Mouse (Mus musculus): Measurements from ENCODE around the gene Pisd. TPM values are rescaled to one million over a fixed set of nuclear protein-coding genes. Genes with fewer than 3 reads are reported as not detected.
"Not testable (repeated sequence)": the region's sequence is repeated elsewhere in the genome, so short reads cannot be mapped to it uniquely, and the experiment has no call there.

Pisd gene
- polyA plus RNA-seq, 1 experiment from 2014 or later = 77.6 TPM

DNA sequence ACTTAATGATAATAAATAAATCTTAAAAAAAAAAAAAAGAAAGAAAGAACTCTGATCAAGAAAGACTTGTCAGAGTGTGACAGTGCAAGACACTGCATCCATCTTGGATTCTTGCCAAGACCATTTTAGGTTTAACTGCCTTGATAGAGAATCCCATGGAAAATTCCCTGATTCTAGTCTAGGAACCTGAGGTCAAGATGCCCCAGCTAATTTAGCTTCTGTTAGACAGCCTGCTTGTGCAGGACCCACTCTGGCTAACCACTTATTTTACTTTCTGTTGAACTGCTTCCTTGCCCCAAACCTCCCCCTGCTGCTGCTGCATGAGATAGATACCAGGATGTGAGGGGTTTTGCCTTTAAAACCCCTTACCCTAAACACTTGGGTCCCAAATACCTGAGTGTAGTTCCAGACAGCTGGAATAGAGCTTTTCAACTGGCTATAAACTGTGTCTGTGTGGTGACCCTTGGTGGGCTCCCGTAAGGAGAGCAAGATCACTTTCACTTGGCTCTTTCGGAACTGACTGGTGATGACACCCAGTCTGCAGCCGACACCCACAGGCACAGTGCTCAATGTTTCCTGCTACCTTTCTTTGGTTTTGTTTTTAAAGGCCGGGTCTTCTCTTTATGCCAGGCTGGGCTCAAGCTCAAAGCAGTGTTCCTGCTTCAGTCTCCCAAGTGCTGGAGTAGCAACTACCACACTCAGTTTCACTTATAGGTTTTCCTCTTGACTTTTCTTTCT, 17.6 kb downstream of the Pisd start:
- H3K9me3 ChIP-seq = no peaks in the 10 kb centered on the region
- no peaks in the 10 kb centered on the region for H3K27me3 ChIP-seq
- H3K27ac ChIP-seq (replicated peaks) = no peak overlapping the region
- H3K36me3 ChIP-seq = peaks cover 39% of the 10 kb centered on the region
- ATAC-seq (ENCODE audit: low FRiP score, low read depth) = no peak
- H3K4me3 ChIP-seq = no peak overlapping the region
- no peak overlapping the region for H3K9ac ChIP-seq (replicated peaks)
- 94% methylated on average over 4 of the region's 4 CpGs for WGBS
- H3K4me2 ChIP-seq (replicated peaks) = no peak overlapping the region
- no peaks in the 10 kb centered on the region for H3K4me1 ChIP-seq

DNA sequence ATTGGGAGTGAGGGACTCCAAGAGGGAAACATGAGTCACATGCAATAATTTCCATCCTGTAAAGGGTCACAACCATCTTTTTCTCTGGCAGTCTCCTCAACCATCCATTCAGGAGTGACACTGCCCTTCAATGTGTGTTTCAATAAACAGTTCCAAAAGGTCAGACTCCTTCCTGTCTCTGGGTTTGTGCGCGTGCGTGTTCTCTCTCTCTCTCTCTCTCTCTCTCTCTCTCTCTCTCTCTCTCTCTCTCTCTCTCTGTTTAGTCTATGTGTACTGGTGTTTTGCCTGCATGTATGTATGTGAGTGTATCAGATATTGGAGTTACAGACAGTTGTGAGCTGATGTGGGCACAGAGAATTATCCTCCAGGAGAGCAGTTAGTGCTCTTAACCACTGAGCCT, 18.4 kb downstream of the Pisd start:
- no peak overlapping the region for H3K27ac ChIP-seq (replicated peaks)
- peaks cover 40% of the 10 kb centered on the region for H3K36me3 ChIP-seq
- no peak overlapping the region for H3K4me2 ChIP-seq (replicated peaks)
- ATAC-seq (ENCODE audit: low FRiP score, low read depth) = no peak
- H3K4me1 ChIP-seq = no peaks in the 10 kb centered on the region
- H3K9me3 ChIP-seq = no peaks in the 10 kb centered on the region
- H3K4me3 ChIP-seq = no peak overlapping the region
- H3K27me3 ChIP-seq = no peaks in the 10 kb centered on the region
- H3K9ac ChIP-seq (replicated peaks) = no peak overlapping the region
- 84% methylated on average over 3 of the region's 3 CpGs for WGBS

GRCm38 (mm10) chr5:32761566-32762140, 23.8 kb downstream of the Pisd start:
- Histone ChIP-seq H3K27ac (replicated peaks) (no peak overlapping the region), H3K4me3 (no peak overlapping the region), H3K9me3 (no peaks in the 10 kb centered on the region), H3K9ac (replicated peaks) (no peak overlapping the region), H3K27me3 (no peaks in the 10 kb centered on the region), H3K36me3 (peaks cover 33% of the 10 kb centered on the region), H3K4me2 (replicated peaks) (no peak overlapping the region), H3K4me1 (no peaks in the 10 kb centered on the region)
- ATAC-seq (ENCODE audit: low FRiP score, low read depth) = no peak
- 97% methylated on average over 5 of the region's 5 CpGs for WGBS

GRCm38 (mm10) chr5:32760787-32761186, 24.7 kb downstream of the Pisd start:
- H3K4me3 ChIP-seq = no peak overlapping the region
- H3K9ac ChIP-seq (replicated peaks) = no peak overlapping the region
- no peaks in the 10 kb centered on the region for H3K9me3 ChIP-seq
- H3K4me1 ChIP-seq = no peaks in the 10 kb centered on the region
- H3K27me3 ChIP-seq = no peaks in the 10 kb centered on the region
- peaks cover 33% of the 10 kb centered on the region for H3K36me3 ChIP-seq
- 94% methylated on average over 3 of the region's 3 CpGs for WGBS
- no peak overlapping the region for H3K27ac ChIP-seq (replicated peaks)
- H3K4me2 ChIP-seq (replicated peaks) = no peak overlapping the region
- no peak for ATAC-seq (ENCODE audit: low FRiP score, low read depth)

DNA sequence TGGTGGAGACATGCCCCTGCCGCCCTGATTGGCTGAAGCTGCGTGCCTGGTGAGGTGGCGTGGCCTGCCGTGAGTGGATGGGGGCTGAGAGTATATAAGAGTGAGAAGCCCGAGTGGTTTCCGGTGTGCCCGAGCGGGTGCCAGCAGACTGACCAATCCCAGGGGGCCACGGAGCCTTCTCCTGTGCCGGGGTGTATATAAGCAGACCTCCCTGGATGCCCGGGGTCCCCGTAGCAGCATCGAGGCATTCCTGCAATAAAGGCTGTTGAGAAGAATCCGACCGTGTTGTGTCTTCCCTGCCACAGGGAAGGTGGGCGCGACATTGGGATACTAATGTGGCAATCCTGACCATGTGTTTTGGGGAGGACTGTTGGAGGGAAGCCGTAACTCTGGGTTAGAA, 25.1 kb downstream of the Pisd start:
- peaks cover 33% of the 10 kb centered on the region for H3K36me3 ChIP-seq
- not testable (repeated sequence) for H3K9ac ChIP-seq (replicated peaks); H3K27ac ChIP-seq (replicated peaks); ATAC-seq (ENCODE audit: low FRiP score, low read depth); H3K27me3 ChIP-seq; H3K9me3 ChIP-seq; H3K4me3 ChIP-seq; H3K4me2 ChIP-seq (replicated peaks); H3K4me1 ChIP-seq
- 94% methylated on average over 18 of the region's 18 CpGs for WGBS

DNA sequence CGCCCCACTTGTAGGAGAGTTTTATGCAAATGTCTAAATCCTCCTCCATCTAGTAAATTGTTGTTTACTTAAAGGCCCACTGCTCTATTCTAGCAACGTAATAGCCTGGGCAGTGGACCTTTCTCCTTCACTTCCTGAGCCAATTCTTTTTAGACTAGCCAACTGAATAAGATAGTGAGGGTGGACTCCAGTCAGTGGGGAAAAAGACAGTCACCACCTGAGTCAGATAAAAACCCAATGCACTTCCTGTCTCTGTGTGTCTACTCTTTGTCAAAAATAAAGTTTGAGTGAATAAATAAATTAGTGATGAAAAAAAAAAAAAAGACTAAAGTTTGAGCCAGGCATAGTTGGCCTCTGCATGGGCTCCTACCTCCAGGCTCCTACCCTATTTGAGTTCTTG, 25.8 kb downstream of the Pisd start:
- Histone ChIP-seq H3K27ac (replicated peaks) (no peak overlapping the region), H3K4me1 (no peaks in the 10 kb centered on the region), H3K4me2 (replicated peaks) (no peak overlapping the region), H3K9me3 (no peaks in the 10 kb centered on the region), H3K9ac (replicated peaks) (no peak overlapping the region), H3K36me3 (peaks cover 31% of the 10 kb centered on the region), H3K27me3 (no peaks in the 10 kb centered on the region), H3K4me3 (no peak overlapping the region)
- no peak for ATAC-seq (ENCODE audit: low FRiP score, low read depth)
- 74% methylated on average over 2 of the region's 2 CpGs for WGBS

DNA sequence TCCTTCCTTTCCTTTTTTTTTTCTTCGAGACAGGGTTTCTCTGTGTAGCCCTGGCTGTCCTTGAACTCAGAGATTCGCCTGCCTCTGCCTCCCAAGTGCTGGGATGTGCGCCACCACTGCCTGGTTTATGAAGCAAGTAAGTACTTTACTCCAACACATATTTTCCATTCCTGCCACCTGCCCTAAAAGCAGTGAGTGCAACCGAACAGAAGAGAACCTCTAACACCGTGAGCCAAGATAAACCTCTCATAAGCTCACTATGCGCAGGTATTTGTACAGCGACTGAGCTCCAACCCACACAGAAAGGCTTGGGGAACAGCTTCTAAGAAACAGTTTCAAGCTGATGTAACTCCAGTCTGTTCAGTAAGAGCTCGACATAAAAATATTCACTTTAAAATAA, 29.3 kb downstream of the Pisd start:
- H3K4me3 ChIP-seq = no peak overlapping the region
- H3K9ac ChIP-seq (replicated peaks) = no peak overlapping the region
- H3K27ac ChIP-seq (replicated peaks) = no peak overlapping the region
- H3K36me3 ChIP-seq = no peaks in the 10 kb centered on the region
- H3K4me2 ChIP-seq (replicated peaks) = no peak overlapping the region
- H3K27me3 ChIP-seq = no peaks in the 10 kb centered on the region
- no peak for ATAC-seq (ENCODE audit: low FRiP score, low read depth)
- no peaks in the 10 kb centered on the region for H3K9me3 ChIP-seq
- WGBS = 95% methylated on average over 8 of the region's 8 CpGs
- H3K4me1 ChIP-seq = peaks cover 10% of the 10 kb centered on the region

- ATAC-seq (ENCODE audit: low FRiP score, low read depth) = no peak
- no peak overlapping the region for H3K27ac ChIP-seq (replicated peaks)
- no peak overlapping the region for H3K4me2 ChIP-seq (replicated peaks)
Observed at GRCm38 (mm10) chr5:32751736-32752135, 33.7 kb downstream of the Pisd start.

DNA sequence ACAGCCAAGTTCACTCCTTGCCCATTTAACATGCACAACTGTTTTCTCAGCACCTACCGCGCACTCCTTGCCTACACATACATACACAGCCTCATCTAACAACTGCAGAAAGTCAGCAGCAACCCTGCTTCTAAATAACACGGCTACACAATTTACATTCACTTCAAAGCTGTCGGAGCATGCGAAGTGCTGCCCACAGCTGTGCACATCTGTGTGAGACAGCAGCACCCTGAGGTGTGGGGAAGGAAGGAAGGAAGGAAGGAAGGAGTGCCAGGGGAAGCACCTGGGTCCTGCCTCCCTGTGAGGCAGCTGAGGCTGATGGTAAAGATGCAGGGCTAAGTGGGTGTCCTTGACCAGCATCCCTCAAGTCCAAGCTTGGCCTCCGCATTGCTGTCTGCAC, 36.5 kb downstream of the Pisd start:
- Histone ChIP-seq H3K9ac (replicated peaks) (no peak overlapping the region), H3K27me3 (no peaks in the 10 kb centered on the region), H3K27ac (replicated peaks) (no peak overlapping the region), H3K36me3 (no peaks in the 10 kb centered on the region), H3K4me3 (no peak overlapping the region), H3K4me1 (peaks cover 24% of the 10 kb centered on the region), H3K9me3 (no peaks in the 10 kb centered on the region), H3K4me2 (replicated peaks) (no peak overlapping the region)
- whole genome bisulfite sequencing = 95% methylated on average over 6 of the region's 6 CpGs
- no peak for ATAC-seq (ENCODE audit: low FRiP score, low read depth)

More at GRCm38 (mm10) chr5:32751736-32752135, 33.7 kb downstream of the Pisd start:
- Histone ChIP-seq H3K4me3 (no peak overlapping the region), H3K4me1 (peaks cover 14% of the 10 kb centered on the region), H3K9me3 (no peaks in the 10 kb centered on the region), H3K9ac (replicated peaks) (no peak overlapping the region), H3K36me3 (no peaks in the 10 kb centered on the region), H3K27me3 (no peaks in the 10 kb centered on the region)
- 61% methylated on average over 2 of the region's 2 CpGs for WGBS

- Histone ChIP-seq H3K27me3 (no peaks in the 10 kb centered on the region), H3K9me3 (no peaks in the 10 kb centered on the region), H3K4me1 (peaks cover 24% of the 10 kb centered on the region), H3K4me2 (replicated peaks) (no peak overlapping the region), H3K36me3 (no peaks in the 10 kb centered on the region), H3K4me3 (no peak overlapping the region), H3K27ac (replicated peaks) (no peak overlapping the region), H3K9ac (replicated peaks) (no peak overlapping the region)
- WGBS = 71% methylated on average over 6 of the region's 6 CpGs
- ATAC-seq (ENCODE audit: low FRiP score, low read depth) = no peak
Observed at GRCm38 (mm10) chr5:32747650-32748375, 37.6 kb downstream of the Pisd start.

DNA sequence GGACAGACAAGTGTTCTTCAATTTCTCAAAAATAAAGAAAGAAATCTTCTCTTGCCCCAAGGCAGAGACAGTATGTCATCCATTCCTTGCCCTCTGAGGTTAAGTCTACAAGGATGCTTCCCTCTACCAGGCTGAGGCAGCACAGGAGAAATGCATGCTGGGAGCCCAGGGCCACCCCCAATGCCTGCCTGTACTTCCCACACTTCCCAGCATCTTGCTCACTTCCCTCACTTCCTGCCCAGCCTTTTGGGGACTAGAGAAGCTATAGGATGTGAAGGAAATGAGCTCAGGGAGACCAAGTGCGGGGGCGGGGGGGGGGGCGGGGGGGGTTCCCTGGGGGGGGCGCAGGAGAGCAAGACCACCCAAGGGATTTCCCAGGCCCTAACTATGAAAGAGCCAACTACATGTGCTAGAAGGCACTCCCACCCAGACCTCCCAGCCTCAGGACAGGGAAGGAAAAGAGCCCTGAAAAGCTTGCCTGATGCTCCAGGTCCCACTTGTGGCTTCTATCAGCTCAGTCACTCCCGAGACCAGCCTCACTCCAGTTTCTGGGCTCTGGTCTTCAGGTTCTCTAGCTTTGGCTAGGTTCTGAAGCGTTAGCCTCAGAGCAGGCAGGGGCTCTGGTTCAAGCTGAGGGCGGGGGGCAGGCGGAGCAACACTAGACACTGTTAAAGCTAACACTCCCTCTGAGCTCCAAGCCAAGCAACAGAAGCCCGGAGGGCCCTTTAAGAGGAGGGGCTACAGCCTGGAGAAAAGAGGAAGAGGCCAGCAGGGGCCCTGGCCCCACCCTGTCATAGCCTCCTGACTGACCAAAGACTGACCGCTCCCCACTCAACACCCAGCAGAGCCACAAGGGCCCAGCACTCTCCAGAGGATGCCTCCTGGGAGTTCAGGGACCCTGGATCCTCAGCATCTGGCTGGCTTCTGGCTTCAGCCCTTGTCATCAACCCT, 39.5 kb downstream of the Pisd start:
- no peaks in the 10 kb centered on the region for H3K9me3 ChIP-seq
- H3K9ac ChIP-seq (replicated peaks) = no peak overlapping the region; the same call in 1 of the 2 replicates
- no peaks in the 10 kb centered on the region for H3K36me3 ChIP-seq
- peak overlapping the region; percentile 46; the same call in 1 of the 2 replicates for H3K27ac ChIP-seq (replicated peaks)
- 8% methylated on average over 6 of the region's 10 CpGs for WGBS
- peaks cover 32% of the 10 kb centered on the region for H3K4me1 ChIP-seq
- H3K4me3 ChIP-seq = peak overlapping the region; percentile 18; the same call in 1 of the 2 replicates
- peak overlapping the region; percentile 26 for H3K4me2 ChIP-seq (replicated peaks)
- no peak for ATAC-seq (ENCODE audit: low FRiP score, low read depth)
- H3K27me3 ChIP-seq = no peaks in the 10 kb centered on the region

All from midbrain, embryonic 12.5 days (tissue).